Mouse (Mus musculus): ENCODE results near the gene Pbxip1. TPM values are rescaled to one million over a fixed set of nuclear protein-coding genes. Genes with fewer than 3 reads are reported as not detected.

The Pbxip1 gene
- polyA plus RNA-seq, 1 experiment from 2014 or later = 19.9 TPM

DNA sequence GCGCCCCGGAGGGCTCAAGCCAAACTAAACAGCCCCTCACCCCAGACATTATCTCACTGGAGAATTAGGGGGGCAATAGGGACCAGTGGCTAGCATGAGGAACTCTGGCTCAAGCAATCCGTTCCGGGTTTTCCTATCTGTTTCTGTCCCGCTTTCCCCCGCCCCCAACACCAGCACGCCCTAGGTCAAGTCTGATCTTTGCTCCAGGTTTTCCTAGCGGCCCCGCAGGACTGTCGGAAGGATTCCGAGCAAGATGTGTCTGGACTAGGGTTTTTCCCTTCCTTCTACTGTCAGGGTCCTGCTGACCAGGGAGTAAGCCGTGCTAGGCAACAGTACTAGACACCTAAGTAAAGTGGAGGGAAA is 41.6 kb upstream of the Pbxip1 start:
- H3K4me3 ChIP-seq = peak overlapping the region; percentile 61
- H3K4me1 ChIP-seq = peaks cover 69% of the 10 kb centered on the region
- under 1% methylated on average over 12 of the region's 12 CpGs for WGBS
- H3K36me3 ChIP-seq = no peaks in the 10 kb centered on the region
- no peaks in the 10 kb centered on the region for H3K9me3 ChIP-seq (replicated peaks)
- DNase-seq (ENCODE audit: low spot score) = peak; percentile 89
- peak overlapping the region; percentile 88 for H3K27ac ChIP-seq (replicated peaks)
- H3K27me3 ChIP-seq (ENCODE audit: low read depth, poor library complexity, severe bottlenecking) = peaks cover 42% of the 10 kb centered on the region

DNA sequence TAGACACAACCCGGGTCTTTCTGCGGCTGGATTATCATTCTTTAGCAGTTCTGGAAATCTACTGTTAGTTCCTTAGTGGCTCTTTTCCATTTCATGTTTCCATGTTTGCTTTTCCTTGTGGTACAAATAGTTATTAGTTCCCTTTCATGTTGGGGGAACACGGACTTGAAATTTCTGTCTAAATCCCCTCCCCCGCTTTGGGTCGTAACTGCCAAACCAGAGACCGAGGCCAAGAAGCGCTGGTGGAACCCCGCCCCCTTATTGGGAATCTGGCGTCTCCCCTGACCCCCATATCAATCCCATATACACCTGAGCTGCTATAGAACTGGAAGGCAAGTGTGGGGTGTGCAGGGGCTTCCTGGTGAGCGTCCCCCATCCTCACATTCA is 41.1 kb upstream of the Pbxip1 start:
- under 1% methylated on average over 10 of the region's 10 CpGs for WGBS
- Histone ChIP-seq H3K9me3 (replicated peaks) (no peaks in the 10 kb centered on the region), H3K27me3 (ENCODE audit: low read depth, poor library complexity, severe bottlenecking) (peaks cover 37% of the 10 kb centered on the region), H3K27ac (replicated peaks) (peak overlapping the region; percentile 88), H3K36me3 (0 out of 2 replicates have a peak, but pooled peaks cover 2% of the 10 kb centered on the region), H3K4me3 (peak overlapping the region; percentile 61), H3K4me1 (peaks cover 65% of the 10 kb centered on the region)
- DNase-seq (ENCODE audit: low spot score) = no peak

DNA sequence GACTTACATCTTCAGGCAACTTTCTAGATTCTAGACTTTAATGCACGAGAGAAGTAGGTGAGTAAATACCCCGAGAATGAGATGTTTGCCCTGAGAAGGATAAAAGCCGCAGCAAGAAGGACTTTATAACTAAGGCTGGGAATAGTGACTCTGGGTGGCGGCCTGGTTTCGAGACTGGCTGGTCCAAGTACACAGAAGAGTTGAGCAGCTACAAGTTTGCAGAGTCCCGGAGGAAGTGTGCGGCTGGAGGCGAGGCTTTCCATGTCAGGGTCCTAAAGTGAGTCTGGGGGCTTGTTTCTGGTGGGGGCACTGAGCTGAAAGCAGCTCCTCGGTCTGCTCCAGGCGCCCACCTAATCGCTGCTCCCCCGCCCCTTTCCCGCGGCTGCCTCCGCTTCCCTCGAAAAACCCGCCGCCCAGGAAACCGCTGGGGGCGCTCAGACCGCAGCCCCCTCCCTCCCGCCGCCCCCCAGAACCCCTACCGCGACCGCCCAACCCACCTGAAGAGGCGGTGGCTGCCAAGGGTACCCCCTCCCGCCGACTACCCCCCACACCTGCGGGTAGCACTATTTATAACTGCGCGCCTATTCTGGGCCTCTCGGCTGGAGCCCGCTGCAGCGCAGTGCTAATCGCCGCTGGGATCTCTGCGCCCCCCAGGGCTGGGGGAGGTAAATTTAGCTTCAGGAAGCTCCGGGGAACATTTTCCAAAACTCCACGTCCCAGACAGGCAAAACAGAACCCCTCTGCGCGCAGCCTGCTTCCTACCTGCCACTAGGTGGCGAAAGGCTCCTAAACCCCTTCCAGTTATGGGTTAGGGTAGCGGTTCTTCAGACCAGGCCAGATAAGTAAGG is 40.5 kb upstream of the Pbxip1 start:
- H3K27me3 ChIP-seq (ENCODE audit: low read depth, poor library complexity, severe bottlenecking) = peaks cover 31% of the 10 kb centered on the region
- peak overlapping the region; percentile 61 for H3K4me3 ChIP-seq
- peak overlapping the region; percentile 79 for H3K27ac ChIP-seq (replicated peaks)
- H3K4me1 ChIP-seq = peaks cover 59% of the 10 kb centered on the region
- no peaks in the 10 kb centered on the region for H3K9me3 ChIP-seq (replicated peaks)
- peak; percentile 79 for DNase-seq (ENCODE audit: low spot score)
- WGBS = under 1% methylated on average over 44 of the region's 44 CpGs
- 0 out of 2 replicates have a peak, but pooled peaks cover 5% of the 10 kb centered on the region for H3K36me3 ChIP-seq

DNA sequence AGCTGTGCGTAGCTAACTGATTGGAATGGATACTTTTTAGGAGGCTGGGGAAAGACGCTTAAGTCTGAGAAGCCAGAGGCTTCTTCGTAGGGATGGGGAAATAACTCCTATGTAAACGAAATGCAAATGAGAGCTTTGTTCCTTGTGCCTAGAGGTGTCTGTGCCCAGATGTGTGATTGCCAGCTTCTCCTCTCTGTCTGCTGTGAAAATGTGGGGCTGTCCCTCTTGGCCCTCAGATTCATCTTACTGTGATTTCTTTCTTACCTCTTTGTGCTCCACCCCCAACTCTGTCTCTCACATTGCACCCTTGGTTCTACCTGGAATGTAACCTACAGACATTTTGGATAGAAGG is 39.9 kb upstream of the Pbxip1 start:
- Histone ChIP-seq H3K27me3 (ENCODE audit: low read depth, poor library complexity, severe bottlenecking) (peaks cover 25% of the 10 kb centered on the region), H3K9me3 (replicated peaks) (no peaks in the 10 kb centered on the region), H3K4me1 (peaks cover 53% of the 10 kb centered on the region), H3K27ac (replicated peaks) (peak overlapping the region; percentile 79; the same call in 1 of the 2 replicates), H3K36me3 (peaks cover 11% of the 10 kb centered on the region; the same call in 1 of the 2 replicates), H3K4me3 (peak overlapping the region; percentile 61)
- whole genome bisulfite sequencing = 3% methylated on average over 4 of the region's 4 CpGs
- no peak for DNase-seq (ENCODE audit: low spot score)

DNA sequence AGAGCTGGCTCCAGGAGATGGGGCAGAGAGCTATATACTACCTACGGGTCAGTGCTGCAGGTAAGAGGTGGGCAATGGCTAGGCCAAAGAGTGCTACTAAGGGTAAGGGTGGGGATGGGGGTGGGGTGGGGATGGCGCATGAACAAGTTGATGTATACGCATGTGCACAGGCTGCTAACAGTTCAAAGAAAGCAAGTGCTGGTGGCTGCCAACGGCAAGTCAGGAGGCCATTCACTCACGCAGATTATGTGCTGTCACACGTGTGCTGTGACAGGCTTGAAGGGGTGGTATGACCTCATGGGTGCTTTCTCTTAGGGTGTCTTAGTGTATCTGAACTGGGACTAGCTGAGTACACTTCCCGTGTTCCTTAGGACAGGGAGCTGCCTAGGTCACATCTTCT is 35.2 kb upstream of the Pbxip1 start:
- peaks cover 12% of the 10 kb centered on the region for H3K4me1 ChIP-seq
- no peaks in the 10 kb centered on the region; the same call in 1 of the 2 replicates for H3K27me3 ChIP-seq (ENCODE audit: low read depth, poor library complexity, severe bottlenecking)
- 93% methylated on average over 7 of the region's 7 CpGs for WGBS
- H3K36me3 ChIP-seq = peaks cover 48% of the 10 kb centered on the region
- no peaks in the 10 kb centered on the region for H3K9me3 ChIP-seq (replicated peaks)
- DNase-seq (ENCODE audit: low spot score) = no peak
- no peak overlapping the region for H3K27ac ChIP-seq (replicated peaks)
- no peak overlapping the region for H3K4me3 ChIP-seq

DNA sequence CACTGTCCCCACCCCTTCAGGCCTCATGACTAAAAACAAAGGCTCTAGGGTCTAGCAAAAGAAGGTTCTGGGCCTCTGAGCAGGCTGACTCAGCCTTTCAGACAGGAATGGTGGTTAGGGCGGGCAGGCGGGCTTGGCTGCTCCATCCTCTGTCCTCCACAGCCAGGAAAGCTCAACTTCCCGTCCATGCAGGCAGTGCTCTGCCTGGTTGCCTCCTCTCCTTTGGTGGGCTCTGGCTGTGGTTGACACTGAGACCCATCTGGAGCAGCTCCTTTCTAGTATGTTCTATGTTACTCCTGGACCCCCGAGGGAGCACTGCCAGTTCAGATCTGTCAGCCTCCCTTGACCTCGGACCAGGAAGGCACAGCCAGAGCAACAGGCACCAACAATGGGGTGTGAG is 33.8 kb upstream of the Pbxip1 start, which contains the start of gene Lenep:
Gene Lenep, minus strand, starts transcription at position 101 of the 400 bp plus-strand sequence.
- no peak for DNase-seq (ENCODE audit: low spot score)
- Histone ChIP-seq H3K27me3 (ENCODE audit: low read depth, poor library complexity, severe bottlenecking) (no peaks in the 10 kb centered on the region), H3K4me1 (peaks cover 6% of the 10 kb centered on the region; the same call in 1 of the 2 replicates), H3K36me3 (peaks cover 59% of the 10 kb centered on the region), H3K27ac (replicated peaks) (no peak within 1 kb of the TSS), H3K4me3 (no peak within 1 kb of the TSS), H3K9me3 (replicated peaks) (no peaks in the 10 kb centered on the region)
- 76% methylated on average over 5 of the region's 5 CpGs for WGBS

DNA sequence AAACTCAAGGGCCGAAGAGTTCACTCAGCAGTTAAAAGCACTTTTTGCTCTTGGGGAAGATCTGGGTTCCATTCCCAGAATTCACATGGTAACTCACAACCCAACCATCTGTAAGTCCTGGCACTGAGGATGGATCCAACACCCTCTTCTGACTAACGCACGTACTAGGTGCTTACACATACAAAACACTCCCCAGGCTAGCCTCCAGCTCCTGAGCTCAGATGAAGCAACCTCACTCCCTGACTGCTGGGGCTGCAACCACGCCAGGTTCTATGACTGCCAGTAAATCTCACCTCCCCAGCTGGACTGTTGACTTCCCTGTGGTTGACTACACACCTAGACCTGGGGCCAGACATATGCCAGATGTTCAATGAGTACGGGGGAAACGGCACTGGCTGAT is 29.6 kb upstream of the Pbxip1 start:
- no peak overlapping the region for H3K27ac ChIP-seq (replicated peaks)
- peaks cover 60% of the 10 kb centered on the region for H3K36me3 ChIP-seq
- H3K9me3 ChIP-seq (replicated peaks) = no peaks in the 10 kb centered on the region
- H3K27me3 ChIP-seq (ENCODE audit: low read depth, poor library complexity, severe bottlenecking) = no peaks in the 10 kb centered on the region
- peaks cover 18% of the 10 kb centered on the region for H3K4me1 ChIP-seq
- WGBS = 91% methylated on average over 6 of the region's 6 CpGs
- H3K4me3 ChIP-seq = no peak overlapping the region
- no peak for DNase-seq (ENCODE audit: low spot score)

DNA sequence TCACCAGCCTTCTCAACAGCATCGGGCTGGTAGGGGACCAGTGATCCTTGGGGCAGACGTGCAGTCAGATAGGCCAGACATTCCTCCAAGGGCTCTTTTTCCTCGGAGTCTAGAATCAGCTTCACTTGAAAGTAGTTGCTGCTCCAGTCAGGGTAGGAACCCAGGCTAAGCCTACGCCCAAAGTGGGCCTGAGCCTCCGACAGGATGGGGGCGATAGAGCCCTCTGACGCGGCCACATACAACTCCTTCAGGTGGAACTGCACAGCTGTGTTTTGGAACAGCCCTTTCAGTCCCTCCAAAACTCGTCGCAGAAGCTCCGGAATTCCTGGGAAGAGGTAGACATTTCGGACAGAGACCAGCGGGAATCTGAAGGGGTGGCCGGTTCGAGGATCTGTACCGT is 28.1 kb upstream of the Pbxip1 start:
- Histone ChIP-seq H3K36me3 (peaks cover 50% of the 10 kb centered on the region), H3K9me3 (replicated peaks) (no peaks in the 10 kb centered on the region), H3K4me3 (no peak overlapping the region; the same call in 1 of the 2 replicates), H3K27ac (replicated peaks) (no peak overlapping the region), H3K4me1 (peaks cover 17% of the 10 kb centered on the region), H3K27me3 (ENCODE audit: low read depth, poor library complexity, severe bottlenecking) (no peaks in the 10 kb centered on the region)
- 65% methylated on average over 16 of the region's 16 CpGs for WGBS
- no peak for DNase-seq (ENCODE audit: low spot score)

DNA sequence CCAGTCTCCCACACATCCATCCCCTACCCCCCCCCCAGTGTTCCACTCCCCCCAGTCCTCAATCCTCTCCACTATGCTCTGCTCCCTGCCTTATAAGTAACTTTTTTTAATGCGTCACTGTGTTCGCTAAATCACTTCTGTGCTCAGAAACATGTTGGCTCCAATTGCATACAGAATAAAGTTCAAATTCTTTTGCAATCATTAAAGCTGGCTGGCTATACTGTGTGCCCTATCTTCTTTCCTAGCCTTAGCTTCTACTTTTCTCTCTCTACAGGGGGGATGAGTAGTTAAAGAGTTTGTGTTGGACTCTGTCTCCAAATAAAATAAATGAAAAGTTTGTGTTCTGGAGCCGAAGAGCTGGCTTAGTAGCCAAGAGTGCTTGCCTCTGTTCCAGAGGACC is 26.8 kb upstream of the Pbxip1 start:
- Histone ChIP-seq H3K27me3 (ENCODE audit: low read depth, poor library complexity, severe bottlenecking) (no peaks in the 10 kb centered on the region), H3K9me3 (replicated peaks) (no peaks in the 10 kb centered on the region), H3K4me3 (no peak overlapping the region), H3K36me3 (peaks cover 49% of the 10 kb centered on the region), H3K27ac (replicated peaks) (no peak overlapping the region), H3K4me1 (peaks cover 17% of the 10 kb centered on the region)
- no peak for DNase-seq (ENCODE audit: low spot score)
- WGBS = 98% methylated on average over 3 of the region's 3 CpGs

DNA sequence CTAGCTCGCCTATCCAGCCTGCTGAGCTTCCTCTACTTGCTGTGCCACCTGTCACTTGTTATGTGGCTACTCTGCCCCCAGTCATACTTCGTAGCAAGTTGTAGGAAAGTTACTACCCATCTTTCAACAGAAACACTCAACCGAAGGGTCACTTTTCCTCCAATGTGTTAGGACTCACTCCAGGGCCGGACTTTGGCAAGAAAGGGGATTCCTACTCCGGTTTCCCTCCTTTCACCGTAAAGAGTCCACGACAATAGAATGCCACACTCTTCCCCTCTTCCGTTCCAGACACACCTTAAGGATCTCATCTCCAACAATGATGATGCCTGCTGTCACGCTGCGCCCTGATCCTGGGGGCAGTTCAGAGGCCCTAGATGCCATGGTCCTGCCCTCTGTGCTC is 25.6 kb upstream of the Pbxip1 start:
- Histone ChIP-seq H3K27ac (replicated peaks) (peak overlapping the region; percentile 73; the same call in 1 of the 2 replicates), H3K4me3 (peak overlapping the region; percentile 65), H3K4me1 (peaks cover 17% of the 10 kb centered on the region), H3K9me3 (replicated peaks) (no peaks in the 10 kb centered on the region), H3K27me3 (ENCODE audit: low read depth, poor library complexity, severe bottlenecking) (no peaks in the 10 kb centered on the region), H3K36me3 (peaks cover 54% of the 10 kb centered on the region)
- WGBS = 82% methylated on average over 10 of the region's 10 CpGs
- DNase-seq (ENCODE audit: low spot score) = no peak

DNA sequence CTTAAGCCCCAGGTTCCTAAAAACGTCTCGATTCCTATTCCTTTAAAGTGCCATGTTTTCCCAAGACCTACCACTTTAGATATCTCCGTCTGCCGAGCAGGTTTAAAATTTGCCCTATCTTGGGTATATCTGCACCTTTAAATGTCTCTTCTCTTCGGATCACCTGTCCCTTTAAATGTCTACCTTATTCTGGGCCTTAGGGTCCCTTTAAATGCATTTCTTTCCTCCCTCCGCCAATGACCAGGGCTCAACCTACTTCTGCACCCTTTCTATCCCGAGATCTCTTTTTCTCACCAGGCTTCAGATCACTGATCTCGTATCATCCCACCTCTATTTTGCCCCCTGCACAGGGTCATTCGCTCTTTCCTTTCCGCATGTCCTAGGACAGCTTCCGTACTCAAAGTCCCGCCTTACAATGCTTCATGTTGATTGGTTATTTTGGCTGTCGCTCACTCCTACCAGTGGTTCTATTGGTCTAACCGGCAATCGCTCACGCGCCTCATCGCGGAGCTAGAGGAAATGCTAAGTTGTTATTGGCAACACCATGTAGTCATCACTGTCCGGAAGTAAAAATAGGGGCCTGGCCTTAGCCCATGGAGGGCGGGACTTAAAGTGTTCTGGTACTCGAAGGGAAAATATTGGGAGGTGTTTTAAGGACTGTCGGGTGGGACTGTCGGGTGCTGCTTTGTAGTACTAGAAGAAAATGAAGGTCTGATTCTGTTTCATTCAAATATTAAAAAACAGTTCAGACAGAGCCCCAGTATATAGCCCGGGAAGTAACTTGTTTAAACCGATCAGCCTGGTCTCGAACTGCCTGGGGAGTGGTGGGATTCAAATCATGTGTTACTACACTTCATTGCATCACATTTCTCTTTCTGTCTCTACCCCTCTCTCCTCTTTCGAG is 24.8 kb upstream of the Pbxip1 start, which contains the start of gene Flad1:
Gene Flad1, minus strand, starts transcription at position 381 of the 904 bp plus-strand sequence.
- H3K27me3 ChIP-seq (ENCODE audit: low read depth, poor library complexity, severe bottlenecking) = no peaks in the 10 kb centered on the region
- H3K9me3 ChIP-seq (replicated peaks) = no peaks in the 10 kb centered on the region
- peaks cover 61% of the 10 kb centered on the region for H3K36me3 ChIP-seq
- WGBS = 6% methylated on average over 28 of the region's 28 CpGs
- H3K4me3 ChIP-seq = peak within 1 kb of the TSS; percentile 65
- DNase-seq (ENCODE audit: low spot score) = peak; percentile 95
- peak within 1 kb of the TSS; percentile 74 for H3K27ac ChIP-seq (replicated peaks)
- peaks cover 23% of the 10 kb centered on the region for H3K4me1 ChIP-seq

DNA sequence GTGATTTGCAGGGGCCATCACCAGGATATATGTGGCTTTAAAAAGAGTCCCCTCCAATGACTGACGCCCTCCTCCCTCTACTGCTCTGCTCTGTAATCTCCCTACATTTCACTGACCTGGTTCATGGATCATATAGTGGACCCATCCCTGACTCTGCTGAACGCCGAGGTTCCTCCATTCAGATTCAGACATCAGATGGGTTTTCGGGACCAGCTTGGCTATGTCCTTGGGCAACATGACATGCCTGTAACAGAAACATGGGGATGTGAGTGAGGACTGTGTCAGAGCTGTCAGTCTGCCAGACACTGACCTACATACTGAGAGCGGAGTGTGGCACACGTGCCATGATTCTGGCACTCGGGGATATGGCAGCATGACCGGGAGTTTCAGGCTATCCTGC is 20.3 kb upstream of the Pbxip1 start:
- WGBS = 97% methylated on average over 8 of the region's 8 CpGs
- H3K4me3 ChIP-seq = peak overlapping the region; percentile 73
- DNase-seq (ENCODE audit: low spot score) = no peak
- peaks cover 40% of the 10 kb centered on the region for H3K4me1 ChIP-seq
- no peaks in the 10 kb centered on the region for H3K27me3 ChIP-seq (ENCODE audit: low read depth, poor library complexity, severe bottlenecking)
- H3K36me3 ChIP-seq = peaks cover 40% of the 10 kb centered on the region
- H3K27ac ChIP-seq (replicated peaks) = no peak overlapping the region
- no peaks in the 10 kb centered on the region for H3K9me3 ChIP-seq (replicated peaks)
